Mouse (Mus musculus): ENCODE results near the gene Dpm2.

Dpm2 gene

DNA sequence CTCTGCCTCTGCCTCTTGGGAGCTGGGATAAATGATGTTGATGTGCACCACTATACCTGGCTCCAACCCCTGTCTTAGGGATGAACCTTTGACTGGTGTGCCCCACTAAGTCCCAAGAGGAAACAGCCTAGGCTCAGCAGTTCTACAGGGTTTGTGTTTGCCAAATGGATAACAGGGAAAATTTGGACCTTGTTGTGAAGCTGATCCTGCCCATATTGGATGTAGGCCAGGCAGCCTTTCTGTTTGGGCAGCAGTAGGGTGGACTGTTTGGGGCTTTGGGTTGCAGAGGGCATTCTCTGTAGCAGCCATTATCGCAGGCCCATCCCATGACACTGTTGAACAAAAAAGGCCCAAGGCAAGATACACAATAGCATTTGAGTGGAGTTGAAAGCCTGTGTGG lies 23.7 kb upstream of the Dpm2 start:
- DNase-seq (ENCODE audit: low spot score in 2 of 2): no peak

DNA sequence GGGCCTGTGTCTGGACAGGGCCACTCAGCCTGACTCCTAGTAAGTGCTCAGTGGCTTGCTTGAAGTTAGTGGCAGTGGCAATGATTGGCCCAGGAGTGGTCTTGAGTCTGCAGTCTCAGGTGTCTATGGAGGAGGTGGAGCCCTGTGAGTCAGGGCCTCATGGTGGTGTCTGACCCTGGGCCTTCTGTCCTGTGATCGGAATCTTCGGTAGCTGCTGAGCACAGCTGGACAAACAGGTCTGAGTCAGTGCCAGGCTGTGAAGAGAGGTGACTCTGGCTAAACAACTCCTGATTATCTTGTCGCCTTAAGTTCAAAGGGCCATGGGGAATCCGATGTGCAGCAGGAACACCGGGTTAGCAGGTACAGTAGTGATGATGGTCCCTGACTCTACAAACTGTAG lies 23.3 kb upstream of the Dpm2 start:
- no peak for DNase-seq (ENCODE audit: low spot score in 2 of 2)

DNA sequence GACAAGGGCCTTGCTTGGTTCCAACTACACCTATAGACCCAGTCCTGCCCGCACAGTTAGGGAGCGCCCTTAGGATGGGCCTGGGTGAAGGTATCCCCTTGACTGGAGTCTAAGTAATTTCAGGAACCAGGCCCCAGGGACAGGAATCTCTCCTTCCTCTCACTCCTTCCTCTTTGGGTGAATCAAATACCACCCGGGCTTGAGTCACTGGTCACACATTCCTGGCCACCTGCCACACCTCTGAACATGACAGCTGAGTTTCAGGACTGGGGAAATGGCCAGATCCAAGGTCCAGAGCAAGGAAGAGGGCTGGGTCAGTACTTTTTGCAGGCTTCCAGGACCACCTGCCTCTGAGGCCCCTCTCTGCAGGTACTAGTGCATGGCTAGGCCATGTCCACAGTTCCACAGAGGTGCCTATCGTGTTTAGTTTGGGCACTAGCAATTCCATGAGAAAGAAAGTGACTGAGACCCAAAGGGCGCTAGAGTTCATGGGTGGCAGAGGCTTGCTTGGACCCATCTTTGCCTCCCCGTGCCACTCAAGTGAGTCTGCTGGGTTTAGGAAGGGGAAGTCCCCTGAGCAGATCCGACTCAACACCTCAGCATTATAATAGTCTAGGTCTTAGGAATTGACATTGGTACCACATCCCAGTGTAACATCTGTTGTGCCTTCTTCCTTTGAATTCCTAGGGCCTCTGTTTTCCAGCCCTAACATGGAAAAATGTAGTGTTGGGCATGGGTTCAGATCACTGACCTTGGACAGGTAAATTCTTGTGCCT lies 22.5 kb upstream of the Dpm2 start:
- DNase-seq (ENCODE audit: low spot score in 2 of 2): no peak

DNA sequence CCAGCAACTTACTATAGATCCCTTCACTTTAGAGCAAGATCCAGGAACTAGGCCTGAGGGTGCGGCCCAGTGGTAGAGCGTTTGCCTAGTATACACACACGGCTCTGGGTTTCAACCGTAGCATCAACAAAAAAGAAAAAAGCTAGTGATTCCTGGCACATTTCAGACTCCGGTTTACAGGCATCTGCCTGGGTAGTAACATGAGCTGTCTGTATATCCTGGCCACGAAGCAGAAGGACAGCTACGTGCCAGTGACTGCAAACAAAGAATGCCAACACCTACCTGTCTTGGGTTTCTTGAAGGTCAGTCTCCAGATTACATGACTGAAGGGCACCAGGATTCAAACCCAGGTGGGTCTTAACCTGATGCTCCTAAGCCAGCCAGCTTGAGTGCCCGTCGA lies 21.5 kb upstream of the Dpm2 start:
- DNase-seq (ENCODE audit: low spot score in 2 of 2): no peak

DNA sequence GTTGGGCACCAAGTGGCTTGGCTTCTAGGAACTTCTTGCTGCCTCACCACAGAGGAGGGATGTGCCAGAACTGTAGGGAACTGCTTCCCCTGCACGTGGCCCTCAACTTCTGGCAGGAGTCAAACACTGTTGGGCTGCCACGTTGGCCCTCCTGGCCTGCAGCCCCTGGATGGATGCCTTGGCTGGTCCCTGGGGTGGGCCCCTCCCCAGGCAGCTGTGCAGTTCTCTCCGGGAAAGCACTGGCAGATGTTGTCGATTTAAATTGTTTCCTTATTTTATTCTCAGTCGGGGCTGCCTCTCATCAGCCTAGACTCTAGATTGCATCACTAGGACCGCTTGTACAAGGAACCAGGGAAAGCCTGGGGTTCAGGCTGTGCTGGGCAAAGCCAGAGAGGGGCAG lies 20.9 kb upstream of the Dpm2 start:
- no peak for DNase-seq (ENCODE audit: low spot score in 2 of 2)

DNA sequence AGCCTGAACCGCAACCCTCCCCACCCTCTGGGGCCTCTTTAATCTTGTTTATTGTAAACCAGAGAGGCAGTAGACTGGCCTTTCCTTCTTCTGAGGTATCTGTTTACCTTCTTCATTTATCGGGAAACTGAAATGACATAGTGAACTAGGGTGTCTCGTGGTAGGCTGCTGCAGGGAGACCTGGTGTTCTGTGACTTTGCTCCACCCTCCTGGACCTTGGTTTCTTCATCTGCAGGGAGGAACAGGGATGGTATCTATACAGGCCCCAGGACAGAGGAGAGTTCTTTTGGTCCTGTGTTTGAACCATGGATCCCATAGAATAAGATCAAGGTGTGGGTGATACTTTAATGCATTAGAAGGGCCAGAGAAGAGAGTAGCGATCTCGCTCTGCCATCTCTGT lies 19.4 kb upstream of the Dpm2 start:
- DNase-seq (ENCODE audit: low spot score in 2 of 2): no peak

DNA sequence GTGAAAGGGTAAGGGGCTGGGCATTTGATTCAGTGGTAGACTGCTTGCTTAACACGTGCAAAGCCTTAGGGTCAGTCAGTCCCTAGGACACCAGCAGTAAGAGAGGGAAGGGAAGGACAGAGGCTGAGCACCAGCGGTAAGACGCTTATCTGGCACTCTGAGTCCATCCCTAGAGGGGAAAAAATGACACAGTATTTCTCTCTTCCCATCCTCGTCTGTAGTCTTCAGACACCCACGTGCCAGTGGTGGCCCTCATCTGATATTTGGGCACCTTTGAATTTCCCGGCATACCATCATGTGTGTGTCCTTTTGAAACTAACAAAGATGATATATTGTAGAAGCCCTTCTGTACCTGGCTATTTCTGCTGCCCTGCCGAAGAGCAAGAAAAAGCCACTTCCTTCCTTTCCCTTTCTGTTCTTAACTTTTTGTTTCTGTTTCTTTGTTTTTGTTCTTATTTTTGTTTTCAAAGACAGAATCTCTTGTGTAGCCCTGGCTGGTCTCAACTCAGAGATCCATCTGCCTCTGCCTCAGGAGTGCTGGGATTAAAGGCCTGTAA lies 17.0 kb upstream of the Dpm2 start:
- no peak for DNase-seq (ENCODE audit: low spot score in 2 of 2)

DNA sequence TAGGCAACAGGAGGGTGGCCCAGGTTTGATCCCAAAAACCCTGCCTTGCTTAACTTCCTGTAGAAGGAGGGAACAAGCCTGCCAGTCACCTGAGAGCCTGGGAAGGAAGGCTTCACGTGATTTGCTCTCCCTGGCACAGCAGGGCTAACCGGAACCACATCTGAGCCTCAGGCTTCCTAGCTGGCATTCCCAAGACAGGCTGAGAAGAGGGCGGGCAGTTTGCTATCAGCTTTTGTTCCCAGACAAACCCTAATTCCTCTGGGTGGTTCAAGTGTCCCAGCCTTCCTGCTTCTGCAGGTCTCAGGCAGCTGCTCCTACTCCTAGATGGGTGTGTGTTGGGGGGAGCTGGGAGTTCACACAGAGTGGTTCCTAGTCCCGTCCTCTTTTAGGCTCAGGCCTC lies 15.2 kb upstream of the Dpm2 start:
- no peak for DNase-seq (ENCODE audit: low spot score in 2 of 2)

DNA sequence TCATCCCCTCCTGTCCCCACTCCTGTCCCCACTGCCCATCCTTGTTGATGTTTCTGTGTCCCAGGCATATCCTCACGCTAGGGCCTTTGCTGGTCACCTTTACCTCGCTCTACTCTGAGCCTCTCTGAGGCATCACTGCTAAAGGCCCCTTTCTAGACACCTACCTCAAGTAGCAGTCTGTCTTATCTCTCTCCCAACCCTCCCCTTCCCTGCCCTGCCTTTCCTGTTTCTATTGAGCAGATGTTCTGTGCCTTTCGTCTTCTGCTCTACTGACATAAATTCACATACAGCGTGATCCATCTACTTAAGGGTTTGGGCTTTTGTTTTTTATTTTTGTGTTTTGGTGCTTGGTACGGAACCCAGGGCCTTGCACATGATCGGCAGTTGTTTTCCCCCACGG lies 14.6 kb upstream of the Dpm2 start:
- no peak for DNase-seq (ENCODE audit: low spot score in 2 of 2)

DNA sequence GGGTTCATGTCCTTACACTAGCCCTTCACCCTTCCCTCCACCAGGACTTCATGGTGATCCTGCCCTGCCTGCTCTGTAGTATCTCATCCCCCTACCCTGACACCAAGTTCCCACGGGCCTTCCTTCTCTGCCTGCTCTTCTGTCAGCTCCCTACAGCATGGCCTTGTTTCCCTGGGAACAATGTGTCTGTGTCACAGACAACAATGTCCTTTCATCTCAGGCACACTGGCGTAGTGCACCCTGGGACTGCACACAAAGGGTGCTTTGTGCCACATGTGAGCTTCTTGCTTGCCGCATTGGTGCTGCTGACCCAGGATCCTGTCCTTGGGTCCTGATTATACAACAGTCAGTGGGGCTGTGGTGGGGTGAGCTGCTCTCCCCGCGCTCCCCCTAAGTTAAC lies 11.1 kb upstream of the Dpm2 start:
- peak in 1 of 2 experiments; percentile 67 for DNase-seq (ENCODE audit: low spot score in 2 of 2)

DNA sequence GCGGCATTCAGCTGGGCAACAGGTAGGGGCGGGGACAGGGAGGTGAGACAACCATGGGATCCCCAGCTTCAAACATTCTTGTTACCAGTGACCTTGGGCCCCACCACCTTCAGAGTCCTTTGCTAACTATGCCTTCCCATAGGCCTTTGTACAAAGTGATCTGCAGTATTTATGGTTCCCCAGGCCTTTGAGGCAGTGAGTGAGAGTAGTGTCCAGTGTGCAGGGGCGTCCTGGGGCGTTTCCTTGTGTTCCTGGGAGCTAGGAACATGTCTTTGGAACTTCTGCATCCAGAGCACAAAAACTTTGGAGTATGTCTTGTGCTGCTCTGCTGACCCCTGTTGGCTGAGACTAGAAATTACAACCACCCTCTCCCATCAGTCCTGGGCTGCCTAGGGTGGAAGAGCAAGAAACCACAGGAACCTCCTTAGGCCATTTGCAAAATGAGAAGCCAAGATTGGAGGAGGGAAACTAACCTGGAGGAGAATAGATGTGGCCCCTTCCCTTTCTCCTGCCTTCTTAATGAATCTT lies 4.1 kb upstream of the Dpm2 start:
- peak in 1 of 2 experiments; percentile 64 for DNase-seq (ENCODE audit: low spot score in 2 of 2)

DNA sequence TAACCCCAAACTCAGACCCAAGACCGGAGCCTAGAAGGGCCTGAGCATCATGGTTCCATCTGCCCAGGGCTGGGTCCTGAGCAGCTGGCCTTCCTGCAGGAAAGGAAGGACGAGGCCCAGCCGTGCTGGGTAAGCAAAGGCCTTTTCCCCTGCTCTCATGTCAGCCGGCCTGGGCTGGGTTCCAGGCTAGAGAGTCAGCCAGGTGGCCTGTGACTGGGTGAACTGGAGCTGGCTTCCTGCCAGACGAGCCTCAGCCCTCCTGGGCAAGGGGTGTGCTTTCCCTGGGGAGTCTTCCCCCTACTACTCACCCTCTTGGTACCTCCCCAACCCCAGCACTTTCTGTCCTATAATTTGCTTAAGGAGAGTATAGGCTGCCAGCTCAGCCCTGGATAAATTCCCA lies 2.5 kb upstream of the Dpm2 start:
- no peak for DNase-seq (ENCODE audit: low spot score in 2 of 2)

DNA sequence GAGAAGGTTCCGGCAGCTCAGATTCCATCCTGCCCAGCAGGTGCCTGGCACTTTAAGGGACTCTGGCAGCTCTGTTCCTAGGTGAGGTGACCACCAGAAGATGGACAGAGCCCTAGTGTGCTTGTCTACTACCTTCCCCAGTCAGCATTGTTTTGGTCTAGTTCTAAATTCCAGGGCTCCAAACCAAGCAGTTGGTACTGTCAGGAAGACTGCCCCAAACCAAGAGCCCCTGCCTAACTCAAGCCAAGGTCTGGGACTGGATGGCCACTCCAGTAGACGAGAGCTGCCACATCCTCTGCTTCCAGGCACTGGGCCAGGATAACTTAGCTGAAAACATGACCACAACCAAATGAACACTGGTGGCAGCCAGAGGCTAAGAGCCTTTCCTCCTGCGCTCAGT lies 1.7 kb upstream of the Dpm2 start:
- DNase-seq (ENCODE audit: low spot score in 2 of 2): no peak

DNA sequence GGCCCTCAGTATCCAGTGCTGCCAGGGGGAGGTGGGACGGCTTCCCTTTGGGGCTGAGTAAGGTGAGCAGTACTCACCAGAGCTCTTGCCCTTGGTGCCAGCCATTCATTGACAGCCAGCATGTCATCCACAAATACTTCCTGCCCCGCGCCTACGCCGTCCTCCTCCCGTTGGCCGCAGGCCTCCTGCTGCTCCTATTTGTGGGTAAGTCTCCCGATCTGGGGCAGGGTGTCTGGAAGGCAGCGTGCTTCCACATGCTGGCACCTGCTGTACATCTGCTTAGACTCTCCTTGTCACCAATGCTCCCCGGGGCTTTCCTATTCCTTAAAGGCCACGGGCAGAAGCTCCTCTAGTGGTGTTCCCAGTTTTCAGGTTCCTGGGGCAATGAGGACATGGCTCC lies 1.5 kb downstream of the Dpm2 start:
- no peak for DNase-seq (ENCODE audit: low spot score in 2 of 2)

DNA sequence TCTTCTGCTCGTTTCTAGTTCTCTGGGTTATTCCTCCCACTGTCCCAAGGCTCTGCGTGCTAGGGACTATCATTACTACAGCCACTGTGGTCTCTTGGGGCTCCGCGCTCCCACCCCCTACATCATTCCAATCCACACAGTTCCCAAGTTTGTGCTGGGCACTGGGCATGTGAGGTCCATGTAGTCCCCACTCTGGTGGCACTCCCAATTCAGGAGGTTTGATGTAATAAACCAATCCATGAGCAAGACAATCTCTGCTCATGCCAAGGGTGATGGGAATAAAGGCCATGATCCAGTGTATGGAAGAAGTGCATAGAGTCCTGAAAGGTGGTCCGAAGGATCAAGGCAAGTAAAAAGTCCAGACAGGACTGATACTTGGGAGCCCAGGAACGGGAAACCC lies 3.8 kb downstream of the Dpm2 start, which contains the start of gene Pip5kl1:
Gene Pip5kl1, plus strand, starts transcription at position 301 of the 400 bp plus-strand sequence.
- DNase-seq (ENCODE audit: low spot score in 2 of 2): no peak

DNA sequence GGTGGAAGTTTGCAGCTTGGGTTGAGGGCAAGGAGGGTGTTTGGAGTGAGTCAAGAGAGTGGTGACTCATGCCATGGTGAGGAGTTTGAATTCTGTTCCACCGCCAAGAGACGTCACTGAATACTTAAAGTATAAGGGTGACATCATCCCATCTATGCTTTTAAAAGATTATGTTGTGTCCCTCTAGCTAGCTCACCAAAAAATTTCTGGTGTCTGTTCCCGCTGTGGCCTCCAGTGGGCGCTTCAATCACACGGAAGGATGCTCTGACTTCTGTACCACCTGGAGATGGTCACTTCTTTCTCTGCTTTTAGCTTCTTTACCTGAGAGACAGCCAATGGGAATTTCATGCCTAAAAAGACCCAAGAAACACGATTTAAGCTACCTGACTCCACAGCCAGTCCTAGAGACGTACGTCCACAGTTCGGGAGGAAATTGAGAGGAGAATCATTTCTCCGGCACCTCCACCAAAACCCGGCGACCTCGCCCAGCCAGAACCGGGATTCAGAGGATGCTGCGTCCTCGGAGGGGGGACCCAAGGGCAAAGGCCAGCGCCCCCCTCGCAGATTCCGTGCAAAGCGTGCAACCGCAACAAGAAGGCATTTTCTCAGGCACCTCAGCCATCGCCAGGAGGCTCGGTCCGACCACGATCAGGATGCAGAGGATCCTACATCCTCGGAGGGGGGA lies 4.4 kb downstream of the Dpm2 start:
- peak in 1 of 2 experiments; percentile 64 for DNase-seq (ENCODE audit: low spot score in 2 of 2)

DNA sequence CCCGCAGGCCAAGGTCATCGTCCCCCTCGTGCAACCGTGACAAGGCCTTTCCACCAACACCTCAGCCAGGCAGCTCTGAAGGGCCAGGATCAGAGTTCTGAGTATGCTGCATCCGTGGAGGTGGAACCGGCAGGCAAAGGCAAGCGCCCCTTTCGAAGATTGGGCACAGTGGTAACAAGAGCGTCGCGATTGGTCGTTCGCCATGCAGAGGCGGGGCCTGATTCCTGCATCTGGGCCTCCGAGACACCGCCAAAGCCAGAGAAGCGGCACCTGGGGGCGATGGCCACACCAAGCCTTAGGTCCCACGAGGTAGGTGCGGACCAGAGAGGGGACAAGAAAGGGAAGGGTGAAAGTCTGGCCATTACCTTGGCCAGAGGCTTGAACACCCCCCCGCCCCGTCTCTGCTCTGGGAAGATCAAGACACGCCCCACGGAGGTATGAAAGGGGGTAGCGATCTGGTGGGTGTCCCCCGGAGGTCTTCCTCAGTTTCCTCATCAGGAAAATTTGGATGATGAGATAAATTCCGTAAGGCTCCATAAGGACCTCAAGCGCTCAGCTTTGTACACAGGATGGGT lies 5.0 kb downstream of the Dpm2 start, which contains the start of gene 9430097D07Rik:
Gene 9430097D07Rik, minus strand, starts transcription at position 99 of the 575 bp plus-strand sequence.
- DNase-seq (ENCODE audit: low spot score in 2 of 2): peak in 1 of 2 experiments; percentile 66

DNA sequence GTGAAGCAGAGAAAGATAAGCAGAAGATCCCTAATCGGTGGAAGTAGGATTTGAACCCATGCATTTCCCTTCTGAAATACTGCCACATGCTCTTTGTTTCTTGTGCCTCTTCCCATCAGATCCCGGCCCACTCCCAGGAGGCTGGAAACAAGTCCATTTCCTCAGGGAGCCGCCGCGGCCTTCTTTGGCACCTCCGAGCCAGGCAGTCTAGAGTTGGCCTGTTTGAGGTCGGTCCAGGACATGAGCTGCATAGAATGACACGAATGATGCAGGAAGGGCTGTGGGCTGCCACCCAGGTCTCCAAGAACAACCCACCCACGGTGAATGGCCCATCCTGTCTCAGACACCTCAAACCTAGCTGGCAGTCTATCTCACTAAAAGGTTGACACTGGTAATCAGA lies 5.9 kb downstream of the Dpm2 start:
- no peak for DNase-seq (ENCODE audit: low spot score in 2 of 2)

DNA sequence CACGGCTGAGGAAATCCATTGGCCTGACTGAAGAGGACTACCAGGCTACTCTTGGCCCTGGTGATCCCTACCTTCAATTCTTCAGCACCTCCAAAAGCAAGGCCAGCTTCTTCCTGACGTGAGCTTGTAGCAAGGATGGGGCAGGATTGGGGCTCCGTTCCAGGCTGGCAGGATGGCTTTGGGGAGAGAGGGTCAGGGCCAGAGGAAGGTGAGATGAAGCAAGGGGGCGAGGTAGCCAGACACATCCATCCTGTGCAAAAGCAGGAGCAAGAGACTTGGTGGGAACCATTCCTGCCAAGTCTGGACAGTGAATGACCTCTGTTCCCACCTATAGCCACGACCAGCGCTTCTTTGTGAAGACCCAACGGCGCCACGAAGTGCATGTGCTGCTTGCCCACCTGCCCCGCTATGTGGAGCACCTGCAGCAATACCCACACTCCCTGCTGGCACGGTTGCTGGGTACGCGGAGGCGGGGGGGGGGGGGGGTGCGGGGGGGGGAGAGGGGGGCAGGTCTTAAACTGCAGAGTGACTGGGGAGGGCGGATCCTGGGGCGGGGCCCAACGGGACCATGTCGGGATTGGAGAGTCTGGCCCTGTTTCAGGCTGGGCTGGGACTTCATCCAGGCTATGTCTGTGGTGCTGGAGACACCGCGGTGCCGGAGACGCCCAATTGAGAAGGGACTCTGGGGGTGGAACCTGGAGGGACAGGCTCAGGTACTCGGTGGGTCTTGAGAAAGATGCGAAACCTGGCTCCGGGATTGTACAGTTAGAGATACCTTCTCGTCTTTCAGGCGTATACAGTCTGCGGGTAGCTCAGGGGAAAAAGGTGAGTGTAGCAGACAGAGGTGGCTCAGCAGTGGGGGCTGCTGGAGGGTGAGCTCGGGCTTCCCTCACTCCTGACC lies 7.7 kb downstream of the Dpm2 start:
- no peak for DNase-seq (ENCODE audit: low spot score in 2 of 2)

DNA sequence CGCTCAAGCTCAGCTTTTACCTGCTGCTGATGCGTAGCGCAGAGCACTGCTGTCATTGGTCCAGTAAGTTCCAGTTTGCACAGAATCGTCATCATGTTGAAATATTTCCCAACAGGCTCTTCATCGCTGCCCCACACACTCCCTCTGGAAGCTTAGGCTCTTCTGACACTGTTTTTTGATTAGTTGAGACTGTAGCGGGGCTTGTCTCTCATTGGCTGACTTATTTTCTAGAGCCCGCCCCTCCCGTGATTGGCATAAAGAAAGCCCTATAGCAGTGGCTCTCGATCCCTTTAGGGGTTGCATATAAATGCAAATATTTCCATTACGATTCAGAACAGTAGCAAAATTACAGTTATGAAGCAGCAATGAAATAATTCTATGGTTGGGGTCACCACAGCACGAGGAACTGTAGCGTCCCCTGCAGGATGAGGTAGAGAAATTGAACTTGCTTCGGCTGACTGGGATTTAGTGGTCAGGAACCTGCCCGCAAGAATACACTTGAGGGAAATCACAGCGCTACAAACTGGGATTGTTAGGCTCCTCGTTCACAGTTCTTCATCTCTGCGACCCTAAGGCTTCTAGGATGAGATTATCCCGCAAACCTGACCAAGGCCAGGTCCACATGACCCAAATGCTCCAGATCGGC lies 10.9 kb downstream of the Dpm2 start:
- peak; percentile 69 to 73 for DNase-seq (ENCODE audit: low spot score in 2 of 2)

Measured in frontal cortex, postnatal 10 days (tissue).